Mouse (Mus musculus): ENCODE results near the gene Scaf4.
"Not testable (repeated sequence)": the region's sequence is repeated elsewhere in the genome, so short reads cannot be mapped to it uniquely, and the experiment has no call there.

Scaf4 gene

GRCm38 (mm10) chr16:90291675-90292074 is 7.4 kb upstream of the Scaf4 start:
- no peak for DNase-seq (ENCODE audit: low spot score)

GRCm38 (mm10) chr16:90290962-90291361 is 6.7 kb upstream of the Scaf4 start:
- no peak for DNase-seq (ENCODE audit: low spot score)

GRCm38 (mm10) chr16:90284916-90285315 is 613 bp upstream of the Scaf4 start:
- DNase-seq (ENCODE audit: low spot score): no peak

- DNase-seq (ENCODE audit: low spot score): peak; percentile 16
Measured at GRCm38 (mm10) chr16:90283266-90283904, 918 bp downstream of the Scaf4 start.

GRCm38 (mm10) chr16:90282620-90283265 is 1.6 kb downstream of the Scaf4 start:
- DNase-seq (ENCODE audit: low spot score): no peak

- no peak for DNase-seq (ENCODE audit: low spot score)
Measured at GRCm38 (mm10) chr16:90281406-90281805, 2.9 kb downstream of the Scaf4 start.

- no peak for DNase-seq (ENCODE audit: low spot score)
Measured at GRCm38 (mm10) chr16:90280989-90281388, 3.3 kb downstream of the Scaf4 start.

- DNase-seq (ENCODE audit: low spot score): no peak
Measured at GRCm38 (mm10) chr16:90280515-90280914, 3.8 kb downstream of the Scaf4 start.

- DNase-seq (ENCODE audit: low spot score): no peak
Measured at GRCm38 (mm10) chr16:90279058-90279457, 5.2 kb downstream of the Scaf4 start.

GRCm38 (mm10) chr16:90275521-90275920 is 8.8 kb downstream of the Scaf4 start:
- no peak for DNase-seq (ENCODE audit: low spot score)

GRCm38 (mm10) chr16:90266581-90266980 is 17.7 kb downstream of the Scaf4 start:
- DNase-seq (ENCODE audit: low spot score): no peak

GRCm38 (mm10) chr16:90265106-90265505 is 19.2 kb downstream of the Scaf4 start:
- no peak for DNase-seq (ENCODE audit: low spot score)

- DNase-seq (ENCODE audit: low spot score): no peak
Measured at GRCm38 (mm10) chr16:90264021-90264420, 20.3 kb downstream of the Scaf4 start.

- DNase-seq (ENCODE audit: low spot score): no peak
Measured at GRCm38 (mm10) chr16:90261791-90262190, 22.5 kb downstream of the Scaf4 start.

GRCm38 (mm10) chr16:90260097-90260496 is 24.2 kb downstream of the Scaf4 start:
- DNase-seq (ENCODE audit: low spot score): no peak

GRCm38 (mm10) chr16:90259623-90260022 is 24.7 kb downstream of the Scaf4 start:
- no peak for DNase-seq (ENCODE audit: low spot score)

GRCm38 (mm10) chr16:90258950-90259349 is 25.4 kb downstream of the Scaf4 start:
- no peak for DNase-seq (ENCODE audit: low spot score)

GRCm38 (mm10) chr16:90252521-90252920 is 31.8 kb downstream of the Scaf4 start:
- DNase-seq (ENCODE audit: low spot score): no peak

- DNase-seq (ENCODE audit: low spot score): not testable (repeated sequence)
Measured at GRCm38 (mm10) chr16:90251256-90251655, 33.0 kb downstream of the Scaf4 start.

- no peak for DNase-seq (ENCODE audit: low spot score)
Measured at GRCm38 (mm10) chr16:90250099-90250498, 34.2 kb downstream of the Scaf4 start.

- no peak for DNase-seq (ENCODE audit: low spot score)
Measured at GRCm38 (mm10) chr16:90242426-90243304, 41.6 kb downstream of the Scaf4 start.

- no peak for DNase-seq (ENCODE audit: low spot score)
Measured at GRCm38 (mm10) chr16:90241875-90242274, 42.4 kb downstream of the Scaf4 start.
